Mouse (Mus musculus) intestine, embryonic 14.5 days (tissue): Measurements from ENCODE around the gene Rrh. TPM values are rescaled to one million over a fixed set of nuclear protein-coding genes. Genes with fewer than 3 reads are reported as not detected.
A peak's percentile ranks its signal among the peaks of the same experiment; 100 is the strongest.
"Not testable (repeated sequence)": the region's sequence is repeated elsewhere in the genome, so short reads cannot be mapped to it uniquely, and the experiment has no call there.

Source experiments
- ATAC-seq: fragments of 200-750 bp; cut with Nextera tagmentation; replicated peaks from 2 replicates; pipeline ENCODE4 v1.8.0; 2017; ENCODE audit warnings: low read depth, moderate number of reproducible peaks, moderate TSS enrichment, moderate library complexity; ENCODE audit not compliant: low FRiP score, low TSS enrichment
- DNase-seq: peaks from one replicate; pipeline ENCODE4 v3.0.0-alpha.2; 2018; ENCODE audit warnings: low spot score
- H3K27ac ChIP-seq: fragments of 300-500 bp; sonication (generic); 2 replicates; pipeline ENCODE4 v1.5.1; 2014; ENCODE audit warnings: low read depth, mild to moderate bottlenecking, control low read depth
- H3K27me3 ChIP-seq: fragments of 300-500 bp; sonication (generic); replicated peaks from 2 replicates; pipeline ENCODE4 v1.6.1; 2014; ENCODE audit warnings: low read length, control low read depth; ENCODE audit not compliant: control insufficient read depth, insufficient read depth
- H3K36me3 ChIP-seq: fragments of 300-500 bp; sonication (generic); 2 replicates; pipeline ENCODE4 v1.6.1; 2014; ENCODE audit warnings: low read length, control low read depth; ENCODE audit not compliant: control insufficient read depth, insufficient read depth
- H3K4me1 ChIP-seq: fragments of 300-500 bp; sonication (generic); replicated peaks from 2 replicates; pipeline ENCODE4 v1.6.1; 2014; ENCODE audit warnings: low read length, control low read depth, mixed read lengths; ENCODE audit not compliant: control insufficient read depth, insufficient read depth
- H3K4me2 ChIP-seq: fragments of 300-500 bp; sonication (generic); 2 replicates; pipeline ENCODE4 v1.6.1; 2014; ENCODE audit warnings: low read length
- H3K4me3 ChIP-seq: fragments of 300-500 bp; sonication (generic); 2 replicates; pipeline ENCODE4 v1.5.1; 2014; ENCODE audit warnings: low read depth, low read length, control low read depth, mixed read lengths
- H3K9ac ChIP-seq: fragments of 300-500 bp; sonication (generic); 2 replicates; pipeline ENCODE4 v1.6.1; 2014; ENCODE audit warnings: mild to moderate bottlenecking, low read length
- H3K9me3 ChIP-seq: fragments of 300-500 bp; sonication (generic); 2 replicates; pipeline ENCODE4 v1.6.1; 2016; ENCODE audit warnings: low read length, control low read depth; ENCODE audit not compliant: control insufficient read depth
- WGBS: fragments of 180-500 bp; shearing (Covaris S2); extraction: QIAGEN DNeasy Blood & Tissue Kit; methylation state at CpG from one replicate; pipeline ENCODE4 v1.1.7; 2014; 5-methylcytosine and 5-hydroxymethylcytosine counted together
- polyA plus RNA-seq: library from polyadenylated mRNA; unstranded; fragments of >200 nt; fragmentation: Nextera tagmentation; extraction: Ambion mirVana; gene quantifications from 2 replicates; pipeline ENCODE4 v1.2.1, GENCODE M21; 2014

Rrh gene
- polyA plus RNA-seq, 1 experiment from 2014 or later = not detected

DNA sequence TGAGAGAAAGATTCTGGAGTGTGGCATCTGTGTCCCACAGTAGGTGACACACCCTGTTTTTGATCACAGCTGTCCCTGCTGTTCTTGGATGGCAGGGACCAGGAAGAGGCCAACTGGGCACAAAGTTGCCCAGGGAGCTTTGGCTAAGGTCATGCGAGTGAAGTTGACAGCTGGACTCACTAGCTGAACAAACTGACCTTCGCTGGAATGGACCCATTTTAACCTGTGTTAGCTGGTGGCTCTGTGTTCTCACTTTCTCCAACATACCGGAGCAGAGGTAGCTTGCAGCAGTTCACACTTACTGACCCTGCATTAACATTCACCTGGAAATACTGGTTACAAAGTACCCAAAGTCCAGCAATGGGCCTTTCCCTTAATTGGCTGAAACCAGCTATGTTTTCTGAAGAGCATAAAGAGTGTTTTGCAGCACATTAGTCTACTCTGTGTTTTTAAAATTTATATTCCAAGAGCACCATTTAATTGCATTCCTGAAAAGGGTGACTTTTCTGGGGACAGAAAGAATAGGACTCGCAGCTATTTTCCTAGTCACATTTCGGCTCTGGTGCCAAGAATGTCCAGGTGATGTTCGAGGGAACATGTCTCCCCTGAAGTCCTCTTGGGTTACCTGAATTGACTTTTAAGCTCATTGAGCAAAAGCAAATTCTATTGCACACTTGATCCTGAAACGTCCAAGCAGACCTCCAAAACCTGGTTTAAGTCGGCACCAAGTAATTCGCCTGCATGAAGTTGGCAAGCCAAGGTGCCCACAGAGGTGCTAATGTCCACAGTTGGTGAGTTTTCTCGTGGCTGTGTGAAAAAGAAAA is 55.2 kb downstream of the Rrh start:
- H3K4me3 ChIP-seq = no peak overlapping the region
- no peak for DNase-seq
- no peak overlapping the region for H3K9ac ChIP-seq
- no peaks in the 10 kb centered on the region for H3K4me1 ChIP-seq
- WGBS = 86% methylated on average over 10 of the region's 10 CpGs
- no peaks in the 10 kb centered on the region for H3K36me3 ChIP-seq
- 0 out of 2 replicates have a peak, but pooled peaks cover 2% of the 10 kb centered on the region for H3K9me3 ChIP-seq
- no peak for ATAC-seq
- H3K27me3 ChIP-seq = no peaks in the 10 kb centered on the region
- no peak overlapping the region for H3K27ac ChIP-seq
- no peak overlapping the region for H3K4me2 ChIP-seq

DNA sequence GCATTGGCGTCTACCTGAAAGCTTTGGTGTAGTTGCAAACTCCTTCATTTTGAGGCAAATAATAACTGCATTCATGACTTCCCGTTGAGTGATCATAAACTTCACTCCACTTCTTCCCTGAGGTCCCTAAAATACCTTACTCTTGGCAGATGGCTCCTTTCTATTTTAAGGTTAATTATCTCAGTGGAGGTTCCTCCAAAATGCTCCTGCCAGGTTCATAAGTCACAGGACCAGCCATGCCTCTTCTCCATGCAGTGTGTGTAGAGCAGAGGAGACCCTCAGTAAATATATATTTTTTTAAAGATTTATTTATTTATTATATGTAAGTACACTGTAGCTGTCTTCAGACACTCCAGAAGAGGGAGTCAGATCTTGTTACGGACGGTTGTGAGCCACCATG is 56.3 kb downstream of the Rrh start:
- Histone ChIP-seq H3K4me2 (no peak overlapping the region), H3K27ac (no peak overlapping the region), H3K36me3 (no peaks in the 10 kb centered on the region), H3K9me3 (0 out of 2 replicates have a peak, but pooled peaks cover 2% of the 10 kb centered on the region), H3K9ac (no peak overlapping the region), H3K4me3 (no peak overlapping the region), H3K4me1 (no peaks in the 10 kb centered on the region), H3K27me3 (no peaks in the 10 kb centered on the region)
- ATAC-seq (no peak), DNase-seq (no peak)
- 86% methylated on average over 4 of the region's 4 CpGs for WGBS

DNA sequence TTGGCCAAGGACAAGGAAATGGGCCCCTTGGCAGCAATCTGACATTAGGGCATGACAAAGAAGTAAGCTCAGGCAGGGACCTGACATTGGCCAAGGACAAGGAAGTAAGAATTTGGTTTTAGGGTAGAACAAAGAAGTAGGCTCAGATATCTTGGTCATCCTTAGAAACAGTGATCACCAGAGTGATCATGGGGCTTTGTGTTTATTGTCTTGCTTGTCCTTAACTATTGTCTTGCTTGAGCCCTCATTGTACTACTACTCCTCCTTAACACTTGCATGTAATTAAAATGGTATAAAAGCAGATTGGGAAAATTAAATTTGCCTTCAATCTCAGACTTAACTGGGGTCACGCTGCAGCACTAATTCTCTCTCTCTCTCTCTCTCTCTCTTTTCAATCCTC is 64.8 kb downstream of the Rrh start:
- H3K4me1 ChIP-seq, H3K4me3 ChIP-seq, H3K4me2 ChIP-seq, ATAC-seq, H3K36me3 ChIP-seq, H3K27me3 ChIP-seq, H3K27ac ChIP-seq, H3K9me3 ChIP-seq, H3K9ac ChIP-seq, DNase-seq: not testable (repeated sequence)
- WGBS = 100% methylated on average over 1 of the region's 1 CpGs

DNA sequence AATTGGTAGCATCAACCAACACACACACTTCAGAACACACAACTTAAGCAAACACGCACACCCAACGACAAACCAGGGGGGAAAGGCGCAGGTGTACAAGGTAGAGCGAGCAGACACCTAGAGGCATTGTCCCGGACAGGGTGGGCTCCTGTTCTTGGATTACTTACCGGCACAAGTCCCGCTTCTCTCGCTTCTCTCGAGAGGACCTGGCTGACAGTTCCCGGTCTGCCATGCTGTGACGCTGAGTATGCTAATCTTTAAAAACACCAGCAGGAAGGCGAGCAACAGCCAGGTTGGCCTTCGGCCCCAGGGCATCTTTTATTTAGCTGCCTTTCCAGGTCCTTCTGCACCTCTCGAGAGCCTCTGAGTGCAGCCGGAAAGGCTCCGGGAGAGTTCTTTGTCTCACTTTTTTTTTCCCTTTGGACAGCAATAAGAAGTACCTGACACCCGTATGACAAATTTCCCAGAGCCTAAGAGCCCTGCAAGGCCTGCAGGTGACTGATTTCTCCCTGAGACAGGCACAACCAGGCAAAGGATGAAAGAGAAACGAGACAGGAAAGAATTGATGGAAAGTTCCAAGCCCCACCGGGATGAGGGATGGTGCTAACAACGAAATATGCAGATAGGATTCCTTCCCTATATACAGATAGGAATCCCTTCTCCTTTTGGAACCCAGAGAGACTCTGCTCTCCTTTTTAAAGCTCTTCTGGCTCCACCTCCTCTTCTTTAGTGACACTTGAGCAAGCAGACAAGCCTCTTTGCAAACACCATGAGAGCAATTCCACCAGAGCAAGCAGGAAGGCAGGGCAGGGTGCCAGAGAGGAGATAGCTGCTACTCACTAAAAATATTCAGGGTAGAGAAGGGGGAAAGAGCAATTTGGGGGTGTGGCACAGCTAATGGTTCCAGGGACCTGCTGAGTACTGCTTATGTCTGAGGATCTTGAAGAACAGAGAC is 67.5 kb downstream of the Rrh start, which contains the start of gene Egf:
TSS of gene Egf (minus strand) at position 667 of the 955 bp plus-strand sequence.
- Histone ChIP-seq H3K4me3 (0 out of 2 replicates have a peak within 1 kb of the TSS, but pooled peaks have one; percentile 16), H3K36me3 (no peaks in the 10 kb centered on the region), H3K9ac (no peak within 1 kb of the TSS), H3K9me3 (0 out of 2 replicates have a peak, but pooled peaks cover 3% of the 10 kb centered on the region), H3K4me1 (no peaks in the 10 kb centered on the region; the same call in 1 of the 2 replicates), H3K4me2 (peak within 1 kb of the TSS; percentile 49), H3K27ac (no peak within 1 kb of the TSS), H3K27me3 (no peaks in the 10 kb centered on the region; the same call in 1 of the 2 replicates)
- DNase-seq (peak; percentile 73), ATAC-seq (no peak)
- 8% methylated on average over 20 of the region's 20 CpGs for WGBS

Other genes starting within 250 kb of the Rrh start
- gene Egf, start 67.3 kb downstream of the Rrh start, polyA plus RNA-seq = 1.8 and 2.0 TPM in 2 replicates
- gene Lrit3, start 18.6 kb downstream of the Rrh start, polyA plus RNA-seq = not detected in 2 replicates
- 45.0 TPM in 2 replicates for gene Gar1, start 8.8 kb upstream of the Rrh start, polyA plus RNA-seq
- 30.0 and 34.5 TPM in 2 replicates for gene Cfi, start 13.3 kb upstream of the Rrh start, polyA plus RNA-seq
- gene Pla2g12a, start 56.0 kb upstream of the Rrh start, polyA plus RNA-seq = 62.4 and 67.0 TPM in 2 replicates
- gene Casp6, start 78.8 kb upstream of the Rrh start, polyA plus RNA-seq = 114 and 122 TPM in 2 replicates
- gene Mcub, start 147.6 kb upstream of the Rrh start, polyA plus RNA-seq = 1.7 and 2.7 TPM in 2 replicates
- 39.1 and 42.1 TPM in 2 replicates for gene Sec24b, start 239.0 kb upstream of the Rrh start, polyA plus RNA-seq